Mouse (Mus musculus) MEL (cell line): ENCODE measurements around the gene Scarb2. TPM values are rescaled to one million over a fixed set of nuclear protein-coding genes. Genes with fewer than 3 reads are reported as not detected.

Source experiments
- DNase-seq: peaks from one replicate; pipeline ENCODE4 v3.0.0; 2011; ENCODE audit warnings: low read depth, low spot score
- H3K27ac ChIP-seq: 2 replicates; pipeline ENCODE4 v1.5.1; 2012; ENCODE audit warnings: low read depth, mild to moderate bottlenecking, control low read depth, low read length, moderate library complexity; ENCODE audit not compliant: control insufficient read depth
- H3K27me3 ChIP-seq, 2 experiments: fragments of 150-350 bp in 1 of 2; sonication (generic) in 1 of 2; 2 replicates each; pipeline ENCODE4 v1.6.1; 2012; ENCODE audit warnings: low read length in 2 of 2, mild to moderate bottlenecking in 2 of 2, improper control_type of control experiment in 1 of 2, moderate library complexity in 1 of 2; ENCODE audit not compliant: insufficient read depth in 2 of 2, control insufficient read depth in 1 of 2
- H3K36me3 ChIP-seq, 2 experiments: 2 replicates each; pipeline ENCODE4 v1.6.1; 2012 to 2014; ENCODE audit warnings: low read length in 2 of 2, improper control_type of control experiment in 1 of 2, inconsistent platforms in 1 of 2, mild to moderate bottlenecking in 1 of 2; ENCODE audit not compliant: insufficient read depth in 2 of 2, control insufficient read depth in 1 of 2
- H3K4me1 ChIP-seq, 2 experiments: fragments of 150-350 bp in 1 of 2; sonication (generic) in 1 of 2; 2 replicates each; pipeline ENCODE4 v1.6.1; 2012; ENCODE audit warnings: low read length in 2 of 2, improper control_type of control experiment in 1 of 2, mild to moderate bottlenecking in 1 of 2; ENCODE audit not compliant: insufficient read depth in 2 of 2, control insufficient read depth in 1 of 2
- H3K4me3 ChIP-seq, 2 experiments: fragments of 150-350 bp in 1 of 2; sonication (generic) in 1 of 2; 2 replicates each; pipeline ENCODE4 v1.5.1; 2012; ENCODE audit warnings: low read depth in 2 of 2, low read length in 2 of 2, mild to moderate bottlenecking in 2 of 2, moderate library complexity in 2 of 2, control low read depth in 1 of 2, improper control_type of control experiment in 1 of 2; ENCODE audit not compliant: control insufficient read depth in 1 of 2, insufficient read depth in 1 of 2
- H3K79me2 ChIP-seq: 2 replicates; pipeline ENCODE4 v1.6.1; 2012; ENCODE audit warnings: mild to moderate bottlenecking, low read length, moderate library complexity; ENCODE audit not compliant: control insufficient read depth, poor library complexity, insufficient read depth
- H3K9ac ChIP-seq: 2 replicates; pipeline ENCODE4 v1.6.1; 2012; ENCODE audit warnings: low read depth, mild to moderate bottlenecking, control low read depth, low read length, moderate library complexity; ENCODE audit not compliant: control insufficient read depth, poor library complexity, severe bottlenecking
- H3K9me3 ChIP-seq: fragments of 150-350 bp; sonication (generic); replicated peaks from 2 replicates; pipeline ENCODE4 v1.6.1; 2012; ENCODE audit warnings: mild to moderate bottlenecking, low read length, improper control_type of control experiment, moderate library complexity; ENCODE audit not compliant: insufficient read depth
- BHLHE40 ChIP-seq: IDR thresholded peaks from 2 replicates; pipeline ENCODE4 v1.6.1; 2012; ENCODE audit warnings: low read depth, mild to moderate bottlenecking, inconsistent platforms, low read length, improper control_type of control experiment, borderline replicate concordance
- CHD2 ChIP-seq: IDR thresholded peaks from 2 replicates; pipeline ENCODE4 v1.6.1; 2011; ENCODE audit warnings: low read length, improper control_type of control experiment
- CTCF ChIP-seq, 3 experiments: IDR thresholded peaks in 2 of 3; conservative IDR thresholded peaks in 1 of 3; 2 replicates each; pipeline ENCODE4 v1.5.1; 2011 to 2012; ENCODE audit warnings: low read length in 3 of 3, low read depth in 2 of 3, mild to moderate bottlenecking in 2 of 3, improper control_type of control experiment in 1 of 3, inconsistent platforms in 1 of 3, mixed read lengths in 1 of 3, moderate library complexity in 1 of 3; ENCODE audit not compliant: control insufficient read depth in 1 of 3, insufficient read depth in 1 of 3, poor library complexity in 1 of 3, severe bottlenecking in 1 of 3
- ELF1 ChIP-seq: IDR thresholded peaks from 2 replicates; pipeline ENCODE4 v1.6.1; 2014; ENCODE audit warnings: low read depth, mild to moderate bottlenecking, inconsistent platforms, low read length, improper control_type of control experiment, moderate library complexity
- ETS1 ChIP-seq: IDR thresholded peaks from 2 replicates; pipeline ENCODE4 v1.6.1; 2012; ENCODE audit warnings: low read depth, mild to moderate bottlenecking, inconsistent platforms, low read length, improper control_type of control experiment, moderate library complexity
- GABPA ChIP-seq: IDR thresholded peaks from 2 replicates; pipeline ENCODE4 v1.6.1; 2012; ENCODE audit warnings: low read depth, mild to moderate bottlenecking, inconsistent platforms, low read length, improper control_type of control experiment, moderate library complexity
- GATA1 ChIP-seq: IDR thresholded peaks from 2 replicates; pipeline ENCODE4 v1.6.1; 2011; ENCODE audit warnings: low read depth, low read length, improper control_type of control experiment
- JUND ChIP-seq: IDR thresholded peaks from 2 replicates; pipeline ENCODE4 v1.6.1; 2011; ENCODE audit warnings: low read depth, mild to moderate bottlenecking, improper control_type of control experiment, low read length
- MXI1 ChIP-seq: IDR thresholded peaks from 2 replicates; pipeline ENCODE4 v1.6.1; 2011; ENCODE audit warnings: mild to moderate bottlenecking, low read depth, low read length, improper control_type of control experiment
- NRF1 ChIP-seq: IDR thresholded peaks from 2 replicates; pipeline ENCODE4 v1.6.1; 2014; ENCODE audit warnings: low read depth, mild to moderate bottlenecking, inconsistent platforms, low read length, improper control_type of control experiment, moderate library complexity; ENCODE audit not compliant: poor library complexity, insufficient read depth, severe bottlenecking
- POLR2AphosphoS2 ChIP-seq: IDR thresholded peaks from 2 replicates; pipeline ENCODE4 v1.6.1; 2011; ENCODE audit warnings: low read length, improper control_type of control experiment
- POLR2AphosphoS5 ChIP-seq: IDR thresholded peaks from 2 replicates; pipeline ENCODE4 v1.6.1; 2012; ENCODE audit warnings: low read depth, borderline replicate concordance, mild to moderate bottlenecking, inconsistent platforms, low read length, moderate library complexity, mixed read lengths
- RCOR1 ChIP-seq: IDR thresholded peaks from 2 replicates; pipeline ENCODE4 v1.6.1; 2012; ENCODE audit warnings: low read depth, mild to moderate bottlenecking, inconsistent platforms, low read length, improper control_type of control experiment
- SMC3 ChIP-seq: IDR thresholded peaks from 2 replicates; pipeline ENCODE4 v1.6.1; 2011; ENCODE audit warnings: low read depth, low read length, improper control_type of control experiment
- TBP ChIP-seq: IDR thresholded peaks from 2 replicates; pipeline ENCODE4 v1.8.0; 2011; ENCODE audit warnings: low read depth, low read length, improper control_type of control experiment
- TCF12 ChIP-seq: IDR thresholded peaks from 2 replicates; pipeline ENCODE4 v1.6.1; 2014; ENCODE audit warnings: low read depth, mild to moderate bottlenecking, inconsistent platforms, low read length, improper control_type of control experiment, moderate library complexity
- USF1 ChIP-seq: IDR thresholded peaks from 2 replicates; pipeline ENCODE4 v1.6.1; 2014; ENCODE audit warnings: low read depth, mild to moderate bottlenecking, inconsistent platforms, low read length, improper control_type of control experiment, moderate library complexity
- USF2 ChIP-seq, 2 experiments: IDR thresholded peaks; 2 replicates each; pipeline ENCODE4 v1.6.1; 2011 to 2012; ENCODE audit warnings: improper control_type of control experiment in 2 of 2, low read length in 2 of 2, borderline replicate concordance in 1 of 2, inconsistent platforms in 1 of 2, low read depth in 1 of 2, mild to moderate bottlenecking in 1 of 2; ENCODE audit not compliant: insufficient read depth in 1 of 2
- ZC3H11A ChIP-seq: IDR thresholded peaks from 2 replicates; pipeline ENCODE4 v1.6.1; 2012; ENCODE audit warnings: low read depth, mild to moderate bottlenecking, inconsistent platforms, low read length, improper control_type of control experiment
- ZNF384 ChIP-seq: IDR thresholded peaks from 2 replicates; pipeline ENCODE4 v1.6.1; 2012; ENCODE audit warnings: low read depth, mild to moderate bottlenecking, inconsistent platforms, low read length, improper control_type of control experiment
- polyA plus RNA-seq, 2 experiments: library from polyadenylated mRNA; stranded (reverse) in 1 of 2; unstranded in 1 of 2; fragments of >175 nt in 1 of 2; fragments of >200 nt in 1 of 2; gene quantifications; 2 replicates each; pipeline versions ENCODE4 v1.2.1 to v1.2.4; 2012; ENCODE audit warnings: low replicate concordance in 2 of 2, low read depth in 1 of 2; ENCODE audit not compliant: insufficient read length in 2 of 2, insufficient read depth in 1 of 2, missing spikeins in 1 of 2
- total RNA-seq: library from RNA; depleted of rRNA; stranded (reverse); fragments of 300-350 nt; gene quantifications from 2 replicates; pipeline ENCODE4 v1.2.3, GENCODE M21; 2012

Gene Scarb2
- total and polyA plus RNA-seq, 3 experiments: 13.6 to 16.5 TPM; not detected in 1

DNA sequence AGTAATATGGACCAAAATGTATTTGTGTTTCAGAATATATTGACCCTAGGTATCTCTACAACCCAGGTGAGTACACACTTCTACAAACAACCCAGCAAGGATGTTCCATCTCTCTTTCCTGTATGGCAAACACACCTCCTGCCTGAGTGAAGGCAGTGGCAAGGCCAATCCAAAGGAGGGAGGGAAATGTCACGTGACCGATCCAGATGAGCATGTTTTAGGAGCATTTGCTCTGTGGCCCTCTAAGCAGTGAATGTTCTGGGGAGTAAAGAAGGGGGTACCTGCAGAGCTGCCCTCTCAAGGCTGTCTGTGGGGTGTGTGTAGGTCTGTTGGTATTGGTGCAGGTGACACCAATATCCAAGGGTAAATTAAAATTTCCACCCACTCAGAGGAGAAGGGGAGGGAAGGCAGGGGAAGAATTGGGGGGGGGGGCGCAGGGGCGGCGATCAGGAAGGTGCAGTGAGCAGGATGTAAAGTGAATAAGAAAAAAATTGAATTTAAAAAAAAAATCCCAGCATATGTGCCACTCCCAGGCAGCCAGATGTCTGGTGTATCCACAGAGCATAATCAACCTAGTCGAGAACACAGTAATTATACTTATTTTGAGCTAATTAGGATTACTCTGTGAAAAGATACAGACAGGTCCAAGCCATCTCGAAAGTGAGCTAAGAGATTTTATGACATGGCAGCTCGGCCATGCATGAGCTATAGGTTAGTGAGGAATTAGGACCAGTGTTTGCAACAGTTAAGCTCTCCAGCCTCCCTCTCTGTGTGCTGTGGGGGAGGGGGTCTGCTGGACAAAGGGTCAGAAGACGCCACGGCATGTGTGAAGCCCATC lies 102.9 kb downstream of the Scarb2 start:
- 0 out of 4 replicates have a peak, but pooled peaks cover 0 to 2% of the 10 kb centered on the region in 2 experiments for H3K4me1 ChIP-seq
- TF ChIP-seq RCOR1: no peak
- no peak for TF ChIP-seq TBP
- TF ChIP-seq NRF1: no peak
- no peak for TF ChIP-seq MXI1
- TF ChIP-seq JUND: no peak
- no peak for TF ChIP-seq BHLHE40
- no peak for TF ChIP-seq GABPA
- TF ChIP-seq ETS1: no peak
- TF ChIP-seq SMC3: no peak
- TF ChIP-seq USF1: no peak
- no peak for TF ChIP-seq GATA1
- no peak for TF ChIP-seq CTCF (IDR thresholded peaks at IDR 0.05 in 2 of 3, conservative IDR thresholded peaks at IDR 0.05 in 1 of 3; ENCODE audit: control insufficient read depth in 1 of 3, insufficient read depth in 1 of 3, low read depth in 2 of 3, low read length in 3 of 3, poor library complexity in 1 of 3, severe bottlenecking in 1 of 3)
- TF ChIP-seq TCF12: no peak
- TF ChIP-seq USF2 (IDR thresholded peaks at IDR 0.05; ENCODE audit: borderline replicate concordance in 1 of 2, insufficient read depth in 1 of 2, low read depth in 1 of 2, low read length in 2 of 2): no peak
- no peaks in the 10 kb centered on the region for H3K9me3 ChIP-seq
- H3K4me3 ChIP-seq: no peak overlapping the region
- no peak overlapping the region for H3K27ac ChIP-seq
- H3K36me3 ChIP-seq: no peaks in the 10 kb centered on the region
- H3K9ac ChIP-seq: no peak overlapping the region
- H3K79me2 ChIP-seq: no peaks in the 10 kb centered on the region
- DNase-seq: no peak
- no peaks in the 10 kb centered on the region for H3K27me3 ChIP-seq

DNA sequence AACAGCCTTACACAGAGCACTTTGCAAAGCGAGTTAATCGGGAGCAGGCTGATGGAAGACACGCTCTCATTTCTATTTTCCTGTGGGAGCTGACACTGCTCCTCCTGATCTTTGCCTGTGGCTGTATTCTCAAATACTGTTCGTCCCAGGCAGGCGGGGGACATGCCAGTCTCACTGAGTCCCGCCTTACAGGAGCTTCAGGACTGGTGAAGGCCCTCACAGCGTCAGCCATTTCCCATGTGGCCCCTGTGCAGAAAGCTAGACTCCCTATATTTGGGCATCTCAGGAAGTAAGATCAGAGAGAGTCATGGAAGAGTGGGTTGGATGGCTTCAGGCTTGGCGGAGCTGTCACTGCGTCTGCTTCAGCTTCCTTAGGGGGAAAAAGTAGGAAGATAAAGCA lies 103.8 kb downstream of the Scarb2 start:
- DNase-seq: no peak
- Histone ChIP-seq H3K9ac (no peak overlapping the region), H3K79me2 (no peaks in the 10 kb centered on the region), H3K27ac (no peak overlapping the region), H3K27me3 (no peaks in the 10 kb centered on the region), H3K4me1 (peaks cover 0 to 6% of the 10 kb centered on the region in 2 experiments; a peak in 1 of 4 replicates), H3K36me3 (peaks cover 0 to under 1% of the 10 kb centered on the region in 2 experiments; a peak in 1 of 4 replicates), H3K4me3 (no peak overlapping the region), H3K9me3 (no peaks in the 10 kb centered on the region)
- TF ChIP-seq USF2 (IDR thresholded peaks at IDR 0.05; ENCODE audit: borderline replicate concordance in 1 of 2, insufficient read depth in 1 of 2, low read depth in 1 of 2, low read length in 2 of 2) (no peak), ZNF384 (no peak), CHD2 (no peak), POLR2AphosphoS5 (no peak), USF1 (no peak), SMC3 (no peak), POLR2AphosphoS2 (no peak), GATA1 (no peak), ZC3H11A (no peak), ELF1 (no peak)
